In the genomic region with DNA sequence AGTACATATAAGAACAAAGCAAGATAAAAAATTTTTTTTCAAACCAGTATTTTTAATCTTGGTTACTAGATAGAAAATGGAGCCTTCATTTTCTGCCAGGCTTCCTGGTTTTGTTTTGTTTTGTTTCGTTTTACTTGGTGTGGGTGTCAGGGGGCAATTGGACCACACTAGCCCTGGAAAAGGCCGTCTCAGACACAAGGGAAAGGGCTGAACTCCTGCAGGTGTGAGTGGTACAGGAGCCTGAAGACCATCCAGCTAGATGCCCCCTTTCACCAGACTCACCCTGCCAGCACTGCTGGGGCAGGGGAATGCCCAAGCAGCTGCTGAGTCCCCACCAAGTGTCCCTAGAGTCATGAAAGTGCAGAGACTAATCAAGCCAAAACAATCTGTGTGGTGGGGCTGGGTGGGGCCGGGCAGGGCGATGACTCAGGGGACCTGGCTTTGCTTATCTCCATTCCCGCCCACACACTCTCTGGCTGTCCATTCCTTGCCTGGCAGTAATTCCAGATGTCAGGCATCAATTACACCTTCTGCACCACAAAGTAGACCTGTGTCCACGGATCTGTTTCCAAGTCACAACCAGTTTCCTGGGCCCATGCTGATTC, we compare ENCODE assay signal across 13 mouse cellular contexts. TPM values are rescaled to one million over a fixed set of nuclear protein-coding genes. Genes with fewer than 3 reads are reported as not detected.
DNase-seq lines count a peak whose midpoint lies in the region; ATAC-seq and TF ChIP-seq lines count a peak whose summit lies in the region.
"Had no signal": no experiment of that assay in that cellular context is flagged by ENCODE, and none has a peak within 500 bp of the region (broad histone marks: within the 10 kb centered on the region; RNA-seq: fewer than 3 reads in every experiment).

No protein-coding gene starts in this region.

- H3K9me3 ChIP-seq in heart, embryonic 14.5 days (ENCODE audit: control insufficient read depth, low read length) = no peaks in the 10 kb centered on the region
- H3K9me3 ChIP-seq in heart, postnatal 0 days (replicated peaks; ENCODE audit: control insufficient read depth, low read length) = no peaks in the 10 kb centered on the region

- TF ChIP-seq EP300 in heart, postnatal 0 days (IDR thresholded peaks at IDR 0.05; ENCODE audit: low read depth) = no peak

- no peaks in the 10 kb centered on the region for H3K27me3 ChIP-seq in heart, embryonic 14.5 days (ENCODE audit: control insufficient read depth, insufficient read depth, low read length)
- no peaks in the 10 kb centered on the region for H3K27me3 ChIP-seq in heart, postnatal 0 days (ENCODE audit: control insufficient read depth, insufficient read depth, low read length)
- no peaks in the 10 kb centered on the region for H3K27me3 ChIP-seq in myocyte (ENCODE audit: control insufficient read depth, insufficient read depth, insufficient read length)

- 17% methylated on average over 6 of the region's 6 CpGs for WGBS in heart, embryonic 14.5 days
- whole genome bisulfite sequencing in heart, postnatal 0 days = 22% methylated on average over 6 of the region's 6 CpGs

- no peak overlapping the region for H3K9ac ChIP-seq in heart, embryonic 14.5 days (ENCODE audit: low read length)
- H3K9ac ChIP-seq in heart, postnatal 0 days (replicated peaks; ENCODE audit: low read depth, low read length) = no peak overlapping the region

- no peaks in the 10 kb centered on the region for H3K36me3 ChIP-seq in heart, embryonic 14.5 days (ENCODE audit: control insufficient read depth, insufficient read depth, low read length)
- no peaks in the 10 kb centered on the region for H3K36me3 ChIP-seq in heart, postnatal 0 days (replicated peaks; ENCODE audit: control insufficient read depth, insufficient read depth, low read length)
- no peaks in the 10 kb centered on the region for H3K36me3 ChIP-seq in myocyte (ENCODE audit: control insufficient read depth, insufficient read depth)

- H3K79me2 ChIP-seq in myocyte (ENCODE audit: control insufficient read depth, insufficient read depth) = no peaks in the 10 kb centered on the region

- no peak overlapping the region for H3K4me3 ChIP-seq in heart, embryonic 14.5 days (ENCODE audit: control insufficient read depth in 1 of 2, insufficient read depth in 1 of 2, low read depth in 1 of 2, low read length in 2 of 2)
- no peak overlapping the region for H3K4me3 ChIP-seq in heart, postnatal 0 days (ENCODE audit: low read depth, low read length)
- H3K4me3 ChIP-seq in myocyte = no peak overlapping the region

- no peak for TF ChIP-seq POLR2A in myocyte (IDR thresholded peaks at IDR 0.05; ENCODE audit: insufficient read length, low read depth)

- no peak overlapping the region for H3ac ChIP-seq in myocyte (ENCODE audit: control insufficient read depth, insufficient read length)

- H3K4me2 ChIP-seq in heart, embryonic 14.5 days (ENCODE audit: low read length) = peak overlapping the region; percentile 16; the same call in 1 of the 2 replicates
- H3K4me2 ChIP-seq in heart, postnatal 0 days (ENCODE audit: low read depth, low read length) = no peak overlapping the region
- peak overlapping the region; percentile 54 for H3K4me2 ChIP-seq in myocyte (ENCODE audit: low read depth)

- no peak overlapping the region for H3K27ac ChIP-seq in heart, embryonic 14.5 days (replicated peaks in 1 of 2; ENCODE audit: control insufficient read depth in 1 of 2, insufficient read depth in 1 of 2, low read depth in 2 of 2, low read length in 2 of 2)
- H3K27ac ChIP-seq in heart, postnatal 0 days (ENCODE audit: low read depth) = no peak overlapping the region

- no peak for ATAC-seq in heart, embryonic 14.5 days (ENCODE audit: insufficient number of reproducible peaks, insufficient read depth, low FRiP score, low read depth)
- peak; percentile 30 for ATAC-seq in heart, postnatal 0 days (ENCODE audit: insufficient read depth, low read depth)
- no peak for ATAC-seq in cerebellum, adult (ENCODE audit: insufficient number of reproducible peaks, low FRiP score, low TSS enrichment)

- no peak for TF ChIP-seq CTCF in heart, postnatal 0 days (IDR thresholded peaks at IDR 0.05; ENCODE audit: low read depth)

- DNase-seq in heart, adult 9 months (ENCODE audit: low spot score in 2 of 2) = no peak
- DNase-seq in MEL-GATA-1-ER (ENCODE audit: extremely low read depth, low read depth) = peak; percentile 26
- DNase-seq in heart, postnatal 0 days (ENCODE audit: low spot score) = peak; percentile 9
- DNase-seq in layer of hippocampus, adult 18-20 months (ENCODE audit: low spot score in 2 of 2) = no peak
- DNase-seq: cerebellum, adult 2 months; retina, postnatal 1 day; thymus, adult 2 months had no signal

- H3K4me1 ChIP-seq in heart, embryonic 14.5 days (ENCODE audit: control insufficient read depth in 2 of 2, insufficient read depth in 2 of 2, low read length in 2 of 2) = peaks cover 6% of the 10 kb centered on the region in 2 experiments; a peak in 3 of 4 replicates
- 0 out of 2 replicates have a peak, but pooled peaks cover 8% of the 10 kb centered on the region for H3K4me1 ChIP-seq in heart, postnatal 0 days (ENCODE audit: control insufficient read depth, insufficient read depth)

TF ChIP-seq in myocyte, 11 proteins besides CTCF, POLR2A, EP300 and RAD21:
- TF ChIP-seq CEBPB (IDR thresholded peaks at IDR 0.05; ENCODE audit: insufficient read depth, poor library complexity, severe bottlenecking) = no peak
- no peak for TF ChIP-seq MAX (IDR thresholded peaks at IDR 0.05; ENCODE audit: low read depth)
- TF ChIP-seq MYOG (IDR thresholded peaks at IDR 0.05; ENCODE audit: control insufficient read depth in 1 of 3, insufficient read depth in 1 of 3, insufficient read length in 2 of 3, low read depth in 2 of 3) = peak in 1 of 3 experiments; percentile 80
- peak in 2 of 3 experiments; percentile 54 to 77 for TF ChIP-seq MYOD1 (IDR thresholded peaks at IDR 0.05; ENCODE audit: control insufficient read depth in 1 of 3, insufficient read length in 2 of 3, low read depth in 2 of 3)
- no peak for TF ChIP-seq SRF (IDR thresholded peaks at IDR 0.05; ENCODE audit: control insufficient read depth, insufficient read length, low read depth)
- TF ChIP-seq TCF12 (IDR thresholded peaks at IDR 0.05; ENCODE audit: insufficient read depth, poor library complexity, severe bottlenecking) = peak; percentile 20

RNA-seq across cellular contexts. Expression of a gene that starts 34.5 kb away (rescaled TPM):
- polyA plus RNA-seq in heart, embryonic 14.5 days (2014; fragmentation: Nextera tagmentation; extraction: Ambion mirVana) = not detected in 2 replicates
- total RNA-seq in heart, postnatal 0 days (2014; rRNA removed; ENCODE audit: low replicate concordance) = not detected in 2 replicates
- not detected in 2 replicates for polyA plus RNA-seq in heart, postnatal 0 days (2015; fragmentation: Nextera tagmentation; extraction: Ambion mirVana)
- not detected for polyA plus RNA-seq in myocyte (2012; fragmentation: generic; extraction: Trizol)
- 1 to 10 TPM in 1 of 2 experiments, under 1 TPM in 1; 0.32 to 1.5 TPM for total RNA-seq in layer of hippocampus, adult 18-20 months (2021)
- total RNA-seq: heart, postnatal 10 days; monocyte, adult 5-6 weeks had no signal
- polyA plus RNA-seq: large intestine, adult 2 months; thymus, adult 2 months had no signal

Comparison
In these comparisons a context has a peak if more than half of its experiments do, and no peak if none do; other contexts are left out.
1. DNase-seq: peak in MEL-GATA-1-ER (single experiment) and heart, postnatal 0 days (single experiment); none in heart, adult 9 months (0 of 2) and layer of hippocampus, adult 18-20 months (0 of 2).